Mouse (Mus musculus) urinary bladder, adult 2 months (tissue): Measurements from ENCODE around the gene Brd7. TPM values are rescaled to one million over a fixed set of nuclear protein-coding genes. Genes with fewer than 3 reads are reported as not detected.

Experiments
- DNase-seq: peaks from one replicate; pipeline ENCODE4 v3.0.0; 2022; ENCODE audit warnings: low spot score
- polyA plus RNA-seq: library from polyadenylated mRNA; depleted of rRNA; stranded (reverse); fragments of >200 nt; gene quantifications from 2 replicates; pipeline ENCODE4 v1.2.3, GENCODE M21; 2012

Gene Brd7
- polyA plus RNA-seq, 1 experiment, result 45.6 TPM

GRCm38 (mm10) chr8:88309881-88310280 is 52.1 kb downstream of the Brd7 start:
- DNase-seq, result no peak

- no peak for DNase-seq
Measured at GRCm38 (mm10) chr8:88309274-88309873, 52.6 kb downstream of the Brd7 start.

- no peak for DNase-seq
Measured at GRCm38 (mm10) chr8:88307736-88308135, 54.3 kb downstream of the Brd7 start.

GRCm38 (mm10) chr8:88306511-88306910 is 55.5 kb downstream of the Brd7 start:
- no peak for DNase-seq

GRCm38 (mm10) chr8:88305814-88306213 is 56.2 kb downstream of the Brd7 start:
- no peak for DNase-seq

GRCm38 (mm10) chr8:88301589-88302437 is 60.2 kb downstream of the Brd7 start:
- DNase-seq, result no peak

GRCm38 (mm10) chr8:88299907-88300603 is 61.9 kb downstream of the Brd7 start:
- no peak for DNase-seq

GRCm38 (mm10) chr8:88298733-88299103 is 63.3 kb downstream of the Brd7 start:
- no peak for DNase-seq

GRCm38 (mm10) chr8:88297976-88298732 is 63.8 kb downstream of the Brd7 start:
- no peak for DNase-seq

- no peak for DNase-seq
Measured at GRCm38 (mm10) chr8:88294977-88295376, 67.0 kb downstream of the Brd7 start.

GRCm38 (mm10) chr8:88293590-88294356 is 68.2 kb downstream of the Brd7 start:
- no peak for DNase-seq

GRCm38 (mm10) chr8:88292926-88293325 is 69.1 kb downstream of the Brd7 start:
- DNase-seq, result no peak

GRCm38 (mm10) chr8:88291305-88291690 is 70.7 kb downstream of the Brd7 start:
- no peak for DNase-seq

- DNase-seq, result no peak
Measured at GRCm38 (mm10) chr8:88290326-88291304, 71.4 kb downstream of the Brd7 start.

- no peak for DNase-seq
Measured at GRCm38 (mm10) chr8:88289901-88290300, 72.1 kb downstream of the Brd7 start.

- DNase-seq, result no peak
Measured at GRCm38 (mm10) chr8:88288622-88289242, 73.3 kb downstream of the Brd7 start.

- no peak for DNase-seq
Measured at GRCm38 (mm10) chr8:88286421-88286960, 75.5 kb downstream of the Brd7 start.

GRCm38 (mm10) chr8:88285469-88286356 is 76.3 kb downstream of the Brd7 start:
- no peak for DNase-seq
